Mouse (Mus musculus): ENCODE data around the gene Psme2. TPM values are rescaled to one million over a fixed set of nuclear protein-coding genes. Genes with fewer than 3 reads are reported as not detected.

Gene Psme2
- polyA plus RNA-seq, 1 experiment from 2014 or later: 296 TPM

DNA sequence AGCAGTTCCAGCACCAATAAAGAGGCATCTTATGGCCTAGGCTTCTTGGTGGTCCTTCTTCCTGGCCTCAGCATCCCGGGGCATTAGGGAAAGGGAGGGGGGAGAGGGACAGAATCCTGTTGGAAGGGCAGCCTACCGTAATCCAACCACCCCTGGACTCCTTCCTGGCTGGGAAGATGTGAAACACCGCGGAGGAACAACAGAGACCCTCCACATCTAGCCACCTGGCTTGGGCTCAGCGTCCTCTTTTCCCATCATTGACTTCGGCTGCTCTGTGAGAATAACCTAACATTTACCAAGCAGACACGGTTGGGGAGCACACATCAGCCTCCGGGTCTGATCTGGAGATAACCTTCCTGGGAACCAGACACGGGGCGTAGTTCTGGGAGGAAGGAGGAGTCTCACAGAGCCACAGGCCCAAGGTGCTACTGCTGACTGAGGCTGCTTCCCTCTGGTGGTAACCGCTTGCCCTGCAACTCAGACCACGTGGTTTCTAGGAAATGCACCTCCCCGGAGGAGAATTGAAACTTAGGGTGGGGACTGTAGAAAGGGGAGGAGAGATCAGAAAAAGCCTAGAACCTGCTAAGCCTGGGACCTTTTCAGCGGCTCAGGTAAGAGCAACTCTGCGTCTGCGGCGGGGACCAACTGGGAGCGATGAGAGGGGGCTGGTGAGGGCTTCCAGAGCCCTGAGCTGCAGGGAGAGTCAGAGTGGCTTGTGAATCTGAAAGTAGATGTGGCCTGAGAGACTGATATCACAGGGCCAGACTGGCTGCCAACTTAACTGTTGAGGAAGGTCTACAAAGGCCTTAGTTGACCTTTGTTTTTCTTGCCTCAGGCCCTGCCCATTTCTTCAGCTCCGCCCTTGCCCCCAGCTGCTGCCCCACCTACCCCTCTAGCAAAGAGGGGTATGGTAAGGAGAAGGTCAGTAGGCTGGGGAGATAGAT is 13.0 kb upstream of the Psme2 start:
- H3K27ac ChIP-seq (ENCODE audit: low read length): peak overlapping the region; percentile 79
- peak overlapping the region; percentile 49 for H3K4me2 ChIP-seq (replicated peaks; ENCODE audit: low read depth, low read length)
- H3K4me1 ChIP-seq (ENCODE audit: control insufficient read depth, insufficient read depth, low read length): peaks cover 10% of the 10 kb centered on the region; the same call in 1 of the 2 replicates
- H3K4me3 ChIP-seq (ENCODE audit: low read depth, low read length): peak overlapping the region; percentile 29
- 12% methylated on average over 19 of the region's 19 CpGs for WGBS
- peaks cover 56% of the 10 kb centered on the region for H3K36me3 ChIP-seq (ENCODE audit: control insufficient read depth, insufficient read depth, low read length)
- ATAC-seq (ENCODE audit: insufficient number of reproducible peaks, insufficient read depth, low FRiP score, low read depth): peak; percentile 93
- 0 out of 2 replicates have a peak overlapping the region, but pooled peaks have one; percentile 11 for H3K9ac ChIP-seq (replicated peaks; ENCODE audit: low read depth, low read length)
- no peaks in the 10 kb centered on the region for H3K9me3 ChIP-seq (ENCODE audit: control insufficient read depth, low read depth, low read length)
- H3K27me3 ChIP-seq (ENCODE audit: control insufficient read depth, insufficient read depth, low read length): no peaks in the 10 kb centered on the region

- Histone ChIP-seq H3K27ac (ENCODE audit: low read length) (peak within 1 kb of the TSS; percentile 79), H3K9me3 (ENCODE audit: control insufficient read depth, low read depth, low read length) (no peaks in the 10 kb centered on the region), H3K4me2 (replicated peaks; ENCODE audit: low read depth, low read length) (peak within 1 kb of the TSS; percentile 49), H3K4me1 (ENCODE audit: control insufficient read depth, insufficient read depth, low read length) (peaks cover 10% of the 10 kb centered on the region; the same call in 1 of the 2 replicates), H3K27me3 (ENCODE audit: control insufficient read depth, insufficient read depth, low read length) (no peaks in the 10 kb centered on the region), H3K9ac (replicated peaks; ENCODE audit: low read depth, low read length) (0 out of 2 replicates have a peak within 1 kb of the TSS, but pooled peaks have one; percentile 11), H3K4me3 (ENCODE audit: low read depth, low read length) (peak within 1 kb of the TSS; percentile 29), H3K36me3 (ENCODE audit: control insufficient read depth, insufficient read depth, low read length) (peaks cover 59% of the 10 kb centered on the region)
- ATAC-seq (ENCODE audit: insufficient number of reproducible peaks, insufficient read depth, low FRiP score, low read depth): no peak
- WGBS: 87% methylated on average over 7 of the region's 7 CpGs
Measured at GRCm38 (mm10) chr14:55603271-55603632, 12.3 kb upstream of the Psme2 start, which contains the start of gene Irf9. Gene Irf9 (plus strand): TSS chr14:55603571.

DNA sequence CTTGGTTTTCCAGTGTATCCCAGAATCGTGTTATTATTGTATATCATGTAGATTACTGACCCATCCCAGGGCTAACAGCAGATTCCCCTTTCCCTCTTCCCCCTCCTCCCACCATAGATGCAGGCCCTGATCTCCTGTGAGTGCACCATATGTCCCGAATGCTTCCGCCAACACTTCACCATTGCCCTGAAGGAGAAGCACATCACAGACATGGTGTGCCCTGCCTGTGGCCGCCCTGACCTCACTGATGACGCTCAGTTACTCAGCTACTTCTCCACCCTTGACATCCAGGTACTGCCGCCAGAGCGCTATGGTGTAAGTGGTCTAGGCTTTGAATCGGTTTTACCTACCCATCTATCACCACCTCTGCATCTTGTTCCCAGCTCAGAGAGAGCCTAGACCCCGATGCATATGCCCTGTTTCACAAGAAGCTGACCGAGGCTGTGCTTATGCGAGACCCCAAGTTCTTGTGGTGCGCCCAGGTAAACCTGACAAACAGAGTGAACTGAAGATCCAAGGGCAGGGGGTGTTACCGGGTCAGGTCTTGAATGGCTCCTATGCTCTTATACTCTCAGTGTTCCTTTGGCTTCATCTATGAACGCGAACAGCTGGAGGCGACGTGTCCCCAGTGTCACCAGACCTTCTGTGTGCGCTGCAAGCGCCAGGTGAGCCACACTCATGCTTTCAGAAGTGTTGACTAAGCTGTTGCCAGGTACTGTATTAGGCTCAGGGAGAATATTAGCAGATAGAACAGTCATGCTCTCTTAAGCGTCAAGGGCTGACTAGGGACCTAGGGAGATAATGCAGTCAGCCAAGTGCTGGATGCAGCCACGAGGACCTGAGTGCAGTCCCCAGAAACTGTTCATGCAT is 7.8 kb upstream of the Psme2 start:
- no peak for ATAC-seq (ENCODE audit: insufficient number of reproducible peaks, insufficient read depth, low FRiP score, low read depth)
- no peak overlapping the region for H3K4me3 ChIP-seq (ENCODE audit: low read depth, low read length)
- H3K4me2 ChIP-seq (replicated peaks; ENCODE audit: low read depth, low read length): no peak overlapping the region
- H3K4me1 ChIP-seq (ENCODE audit: control insufficient read depth, insufficient read depth, low read length): peaks cover 6% of the 10 kb centered on the region; the same call in 1 of the 2 replicates
- 95% methylated on average over 21 of the region's 21 CpGs for WGBS
- H3K9ac ChIP-seq (replicated peaks; ENCODE audit: low read depth, low read length): no peak overlapping the region
- no peaks in the 10 kb centered on the region for H3K9me3 ChIP-seq (ENCODE audit: control insufficient read depth, low read depth, low read length)
- H3K27ac ChIP-seq (ENCODE audit: low read length): no peak overlapping the region
- H3K36me3 ChIP-seq (ENCODE audit: control insufficient read depth, insufficient read depth, low read length): peaks cover 71% of the 10 kb centered on the region
- H3K27me3 ChIP-seq (ENCODE audit: control insufficient read depth, insufficient read depth, low read length): no peaks in the 10 kb centered on the region

GRCm38 (mm10) chr14:55596036-55596690 is 5.2 kb upstream of the Psme2 start:
- no peak overlapping the region for H3K4me2 ChIP-seq (replicated peaks; ENCODE audit: low read depth, low read length)
- no peak for ATAC-seq (ENCODE audit: insufficient number of reproducible peaks, insufficient read depth, low FRiP score, low read depth)
- H3K4me1 ChIP-seq (ENCODE audit: control insufficient read depth, insufficient read depth, low read length): peaks cover 14% of the 10 kb centered on the region
- H3K36me3 ChIP-seq (ENCODE audit: control insufficient read depth, insufficient read depth, low read length): peaks cover 51% of the 10 kb centered on the region
- no peaks in the 10 kb centered on the region for H3K27me3 ChIP-seq (ENCODE audit: control insufficient read depth, insufficient read depth, low read length)
- H3K4me3 ChIP-seq (ENCODE audit: low read depth, low read length): no peak overlapping the region
- H3K9me3 ChIP-seq (ENCODE audit: control insufficient read depth, low read depth, low read length): no peaks in the 10 kb centered on the region
- no peak overlapping the region for H3K27ac ChIP-seq (ENCODE audit: low read length)
- WGBS: 86% methylated on average over 13 of the region's 13 CpGs
- no peak overlapping the region for H3K9ac ChIP-seq (replicated peaks; ENCODE audit: low read depth, low read length)

DNA sequence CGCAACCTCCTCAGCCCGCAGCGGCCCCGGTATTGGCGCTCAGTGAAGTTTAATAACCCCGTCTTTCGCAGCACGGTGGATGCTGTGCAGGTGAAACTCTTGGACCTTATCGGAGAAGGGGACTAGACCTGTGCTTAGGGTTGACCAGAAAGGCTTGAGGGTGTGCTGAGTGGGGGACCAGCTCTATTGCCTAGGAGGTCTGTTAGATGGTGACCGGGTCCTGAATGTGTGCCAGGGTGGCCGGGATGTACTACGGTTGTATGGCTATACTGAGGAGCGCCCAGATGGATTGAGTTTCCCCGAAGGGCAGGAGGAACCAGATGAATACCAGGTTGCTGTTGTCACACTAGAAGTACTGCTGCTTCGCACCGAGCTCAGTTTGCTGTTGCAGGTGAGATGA is 1.3 kb upstream of the Psme2 start:
- peak overlapping the region; percentile 86 for H3K4me3 ChIP-seq (ENCODE audit: low read depth, low read length)
- WGBS: 5% methylated on average over 16 of the region's 16 CpGs
- H3K27me3 ChIP-seq (ENCODE audit: control insufficient read depth, insufficient read depth, low read length): no peaks in the 10 kb centered on the region
- H3K27ac ChIP-seq (ENCODE audit: low read length): peak overlapping the region; percentile 71; the same call in 1 of the 2 replicates
- peaks cover 31% of the 10 kb centered on the region for H3K36me3 ChIP-seq (ENCODE audit: control insufficient read depth, insufficient read depth, low read length)
- peak overlapping the region; percentile 78 for H3K9ac ChIP-seq (replicated peaks; ENCODE audit: low read depth, low read length)
- H3K4me1 ChIP-seq (ENCODE audit: control insufficient read depth, insufficient read depth, low read length): peaks cover 18% of the 10 kb centered on the region
- no peaks in the 10 kb centered on the region for H3K9me3 ChIP-seq (ENCODE audit: control insufficient read depth, low read depth, low read length)
- peak overlapping the region; percentile 96 for H3K4me2 ChIP-seq (replicated peaks; ENCODE audit: low read depth, low read length)
- no peak for ATAC-seq (ENCODE audit: insufficient number of reproducible peaks, insufficient read depth, low FRiP score, low read depth)

DNA sequence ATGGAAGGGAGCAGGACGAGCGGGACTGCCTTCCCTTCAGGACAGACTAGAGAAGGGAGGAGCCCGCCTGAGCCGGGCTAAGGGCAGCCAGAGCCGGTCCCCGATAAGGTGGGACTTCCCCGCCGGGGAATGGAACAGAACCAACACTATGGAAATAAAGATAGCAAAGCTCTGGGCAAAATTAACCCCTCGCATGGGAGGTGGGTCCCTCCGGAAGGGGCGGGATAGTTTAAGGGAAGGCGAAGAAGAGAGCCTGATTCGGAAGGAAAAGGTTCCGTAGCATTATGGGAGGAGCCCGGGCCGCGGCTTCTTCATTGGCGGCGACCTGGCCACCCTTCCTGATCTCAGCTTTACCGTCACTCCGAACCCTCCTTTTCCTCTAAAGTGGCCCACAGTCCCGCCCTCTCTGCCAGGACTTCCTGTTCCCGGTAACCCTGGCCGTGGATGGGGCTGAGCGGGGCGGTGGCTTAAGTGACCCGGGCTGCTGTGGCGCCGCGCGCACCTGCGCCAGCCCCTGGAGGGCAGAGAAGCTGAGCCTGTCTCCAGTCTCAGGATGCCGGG is 498 bp upstream of the Psme2 start, which contains the start of gene Rnf31:
Rnf31 (plus strand) TSS at position 378 of the 561 bp plus-strand sequence.
- Histone ChIP-seq H3K9ac (replicated peaks; ENCODE audit: low read depth, low read length) (peak within 1 kb of the TSS; percentile 78), H3K4me2 (replicated peaks; ENCODE audit: low read depth, low read length) (peak within 1 kb of the TSS; percentile 96), H3K27ac (ENCODE audit: low read length) (peak within 1 kb of the TSS; percentile 90), H3K4me1 (ENCODE audit: control insufficient read depth, insufficient read depth, low read length) (peaks cover 18% of the 10 kb centered on the region), H3K4me3 (ENCODE audit: low read depth, low read length) (peak within 1 kb of the TSS; percentile 86), H3K9me3 (ENCODE audit: control insufficient read depth, low read depth, low read length) (no peaks in the 10 kb centered on the region), H3K27me3 (ENCODE audit: control insufficient read depth, insufficient read depth, low read length) (no peaks in the 10 kb centered on the region), H3K36me3 (ENCODE audit: control insufficient read depth, insufficient read depth, low read length) (peaks cover 23% of the 10 kb centered on the region)
- ATAC-seq (ENCODE audit: insufficient number of reproducible peaks, insufficient read depth, low FRiP score, low read depth): peak; percentile 90
- 0% methylated on average over 33 of the region's 33 CpGs for WGBS

DNA sequence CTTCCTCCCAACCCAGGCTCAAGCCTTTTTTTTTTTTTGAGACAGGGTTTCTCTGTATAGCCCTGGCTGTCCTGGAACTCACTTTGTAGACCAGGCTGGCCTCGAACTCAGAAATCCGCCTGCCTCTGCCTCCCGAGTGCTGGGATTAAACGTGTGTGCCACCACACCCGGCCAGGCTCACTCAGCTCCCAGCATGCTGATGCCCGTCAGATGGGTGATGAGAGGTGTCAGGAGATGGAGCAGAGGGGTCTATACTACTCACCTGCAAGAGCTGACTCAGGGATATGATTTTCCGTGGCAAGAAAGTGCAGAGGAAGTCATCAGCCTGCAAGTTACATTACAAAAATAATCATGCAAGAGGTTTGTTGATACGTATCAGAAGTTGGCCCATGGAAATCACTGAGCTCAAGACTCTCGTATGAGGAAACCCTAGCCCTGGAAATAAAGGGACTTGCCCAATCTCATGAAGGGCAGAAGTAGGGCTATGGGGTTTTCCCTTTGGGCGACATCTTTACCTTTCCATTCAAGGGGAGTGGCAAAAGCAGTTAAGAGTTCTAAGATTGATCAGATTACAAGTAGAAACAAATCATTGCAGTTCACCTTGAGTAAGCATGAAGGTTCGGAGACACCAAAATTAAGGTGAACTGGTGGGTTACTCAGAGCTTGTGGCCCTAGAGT is 1.0 kb downstream of the Psme2 start:
- WGBS: 78% methylated on average over 11 of the region's 11 CpGs
- no peak for ATAC-seq (ENCODE audit: insufficient number of reproducible peaks, insufficient read depth, low FRiP score, low read depth)

More for the DNA sequence above, 1.0 kb downstream of the Psme2 start:
- H3K27ac ChIP-seq (ENCODE audit: low read length): peak overlapping the region; percentile 64; the same call in 1 of the 2 replicates
- H3K27me3 ChIP-seq (ENCODE audit: control insufficient read depth, insufficient read depth, low read length): no peaks in the 10 kb centered on the region
- peak overlapping the region; percentile 86 for H3K4me3 ChIP-seq (ENCODE audit: low read depth, low read length)
- H3K9me3 ChIP-seq (ENCODE audit: control insufficient read depth, low read depth, low read length): no peaks in the 10 kb centered on the region
- H3K4me1 ChIP-seq (ENCODE audit: control insufficient read depth, insufficient read depth, low read length): peaks cover 18% of the 10 kb centered on the region
- peaks cover 8% of the 10 kb centered on the region; the same call in 1 of the 2 replicates for H3K36me3 ChIP-seq (ENCODE audit: control insufficient read depth, insufficient read depth, low read length)
- H3K4me2 ChIP-seq (replicated peaks; ENCODE audit: low read depth, low read length): peak overlapping the region; percentile 96
- peak overlapping the region; percentile 52 for H3K9ac ChIP-seq (replicated peaks; ENCODE audit: low read depth, low read length)

Data from stomach, embryonic 14.5 days (tissue).